Mouse (Mus musculus): ENCODE results near the gene Adh6a. TPM values are rescaled to one million over a fixed set of nuclear protein-coding genes. Genes with fewer than 3 reads are reported as not detected.

Gene Adh6a
- not detected in 2 replicates for polyA plus RNA-seq (2014; fragmentation: Nextera tagmentation; extraction: Ambion mirVana)

GRCm38 (mm10) chr3:138312965-138313364, at the start of gene Adh6a:
TSS of gene Adh6a (plus strand) at chr3:138313286.
- 86% methylated on average over 5 of the region's 5 CpGs for WGBS
- H3K27me3 ChIP-seq (ENCODE audit: control insufficient read depth, insufficient read depth, low read length): no peaks in the 10 kb centered on the region
- H3K4me1 ChIP-seq (ENCODE audit: control insufficient read depth, insufficient read depth, low read length): no peaks in the 10 kb centered on the region
- no peaks in the 10 kb centered on the region for H3K36me3 ChIP-seq (ENCODE audit: control insufficient read depth, insufficient read depth, low read length)
- no peak within 1 kb of the TSS for H3K4me3 ChIP-seq (ENCODE audit: low read depth, low read length)
- H3K4me2 ChIP-seq (replicated peaks; ENCODE audit: low read depth, low read length): no peak within 1 kb of the TSS
- H3K9ac ChIP-seq (replicated peaks; ENCODE audit: low read depth, low read length): no peak within 1 kb of the TSS
- H3K9me3 ChIP-seq (ENCODE audit: control insufficient read depth, low read depth, low read length): no peaks in the 10 kb centered on the region
- no peak within 1 kb of the TSS for H3K27ac ChIP-seq (ENCODE audit: low read length)
- ATAC-seq (ENCODE audit: insufficient number of reproducible peaks, insufficient read depth, low FRiP score, low read depth): no peak

DNA sequence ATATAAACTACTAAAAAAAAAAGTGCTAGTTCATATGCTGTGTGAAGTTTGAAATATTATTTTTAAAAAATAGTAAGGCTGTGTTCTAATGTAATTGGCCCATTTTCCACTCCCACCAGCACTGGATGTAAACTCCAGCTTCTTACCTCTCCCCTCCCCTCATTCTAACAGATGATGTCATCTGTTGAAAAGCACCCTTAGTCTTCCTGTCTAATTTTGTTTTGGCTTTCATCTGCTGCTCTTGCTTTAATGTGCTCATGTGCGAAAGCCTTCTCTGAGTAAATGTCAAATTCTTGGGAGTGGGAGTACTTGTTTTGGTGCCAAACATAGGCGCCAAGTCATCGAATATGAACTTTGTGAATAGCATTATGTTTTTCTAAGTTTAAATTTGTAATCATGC, 48.4 kb upstream of the Adh6a start:
- no peaks in the 10 kb centered on the region for H3K9me3 ChIP-seq (ENCODE audit: control insufficient read depth, low read depth, low read length)
- no peak overlapping the region for H3K4me3 ChIP-seq (ENCODE audit: low read depth, low read length)
- H3K36me3 ChIP-seq (ENCODE audit: control insufficient read depth, insufficient read depth, low read length): no peaks in the 10 kb centered on the region
- H3K4me2 ChIP-seq (replicated peaks; ENCODE audit: low read depth, low read length): no peak overlapping the region
- 0 out of 2 replicates have a peak, but pooled peaks cover 3% of the 10 kb centered on the region for H3K4me1 ChIP-seq (ENCODE audit: control insufficient read depth, insufficient read depth, low read length)
- no peak overlapping the region for H3K27ac ChIP-seq (ENCODE audit: low read length)
- ATAC-seq (ENCODE audit: insufficient number of reproducible peaks, insufficient read depth, low FRiP score, low read depth): no peak
- no peak overlapping the region for H3K9ac ChIP-seq (replicated peaks; ENCODE audit: low read depth, low read length)
- WGBS: 51% methylated on average over 3 of the region's 3 CpGs
- H3K27me3 ChIP-seq (ENCODE audit: control insufficient read depth, insufficient read depth, low read length): no peaks in the 10 kb centered on the region

- ATAC-seq (ENCODE audit: insufficient number of reproducible peaks, insufficient read depth, low FRiP score, low read depth): no peak
- Histone ChIP-seq H3K27ac (ENCODE audit: low read length) (no peak overlapping the region), H3K9ac (replicated peaks; ENCODE audit: low read depth, low read length) (no peak overlapping the region), H3K9me3 (ENCODE audit: control insufficient read depth, low read depth, low read length) (no peaks in the 10 kb centered on the region), H3K4me3 (ENCODE audit: low read depth, low read length) (no peak overlapping the region), H3K27me3 (ENCODE audit: control insufficient read depth, insufficient read depth, low read length) (no peaks in the 10 kb centered on the region), H3K36me3 (ENCODE audit: control insufficient read depth, insufficient read depth, low read length) (no peaks in the 10 kb centered on the region), H3K4me1 (ENCODE audit: control insufficient read depth, insufficient read depth, low read length) (no peaks in the 10 kb centered on the region), H3K4me2 (replicated peaks; ENCODE audit: low read depth, low read length) (no peak overlapping the region)
- 21% methylated on average over 1 of the region's 1 CpGs for WGBS
Measured at GRCm38 (mm10) chr3:138270507-138270906, 42.6 kb upstream of the Adh6a start.

DNA sequence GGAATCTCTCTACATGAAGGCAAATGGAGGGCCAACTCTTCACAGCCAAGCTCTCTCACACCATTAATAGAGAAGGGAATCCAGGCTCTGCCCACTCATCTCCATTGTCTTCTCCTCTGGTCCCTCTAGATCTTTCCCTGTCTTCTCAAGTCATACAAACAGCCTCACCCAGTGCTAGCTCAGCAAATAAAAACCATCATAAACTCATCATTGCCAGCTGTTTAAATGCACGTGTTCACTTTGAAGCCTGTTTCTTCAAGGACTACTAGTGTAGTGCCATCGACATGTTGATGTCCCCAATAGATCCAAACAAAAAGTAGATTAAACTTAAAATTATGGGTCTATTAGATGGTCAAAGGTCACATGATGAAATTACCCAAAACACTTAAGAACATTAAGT, 41.8 kb upstream of the Adh6a start:
- ATAC-seq (ENCODE audit: insufficient number of reproducible peaks, insufficient read depth, low FRiP score, low read depth): no peak
- Histone ChIP-seq H3K9me3 (ENCODE audit: control insufficient read depth, low read depth, low read length) (no peaks in the 10 kb centered on the region), H3K27me3 (ENCODE audit: control insufficient read depth, insufficient read depth, low read length) (no peaks in the 10 kb centered on the region), H3K9ac (replicated peaks; ENCODE audit: low read depth, low read length) (no peak overlapping the region), H3K4me3 (ENCODE audit: low read depth, low read length) (no peak overlapping the region), H3K4me2 (replicated peaks; ENCODE audit: low read depth, low read length) (no peak overlapping the region), H3K4me1 (ENCODE audit: control insufficient read depth, insufficient read depth, low read length) (no peaks in the 10 kb centered on the region), H3K27ac (ENCODE audit: low read length) (no peak overlapping the region), H3K36me3 (ENCODE audit: control insufficient read depth, insufficient read depth, low read length) (no peaks in the 10 kb centered on the region)
- 89% methylated on average over 2 of the region's 2 CpGs for WGBS

DNA sequence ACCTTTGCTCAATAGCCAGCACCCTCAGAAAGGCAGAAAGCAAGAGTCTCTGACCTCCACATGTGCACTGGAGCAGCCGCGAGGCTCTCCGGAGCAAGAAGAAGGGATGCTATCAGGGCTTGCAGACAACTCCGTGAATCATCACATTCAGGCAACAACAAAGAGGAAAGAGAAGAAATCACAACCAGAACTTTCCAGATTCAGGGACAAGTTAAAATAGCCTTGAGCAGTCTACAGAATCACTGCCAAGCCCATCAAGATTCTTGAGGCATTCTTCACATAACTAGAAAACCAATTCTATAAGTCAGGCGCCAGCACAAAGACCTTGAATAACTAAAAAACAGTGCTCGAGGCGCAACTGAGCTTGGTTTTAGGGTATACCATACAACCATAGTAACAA, 40.0 kb upstream of the Adh6a start:
- Histone ChIP-seq H3K27me3 (ENCODE audit: control insufficient read depth, insufficient read depth, low read length) (no peaks in the 10 kb centered on the region), H3K27ac (ENCODE audit: low read length) (no peak overlapping the region), H3K36me3 (ENCODE audit: control insufficient read depth, insufficient read depth, low read length) (no peaks in the 10 kb centered on the region), H3K9me3 (ENCODE audit: control insufficient read depth, low read depth, low read length) (no peaks in the 10 kb centered on the region), H3K9ac (replicated peaks; ENCODE audit: low read depth, low read length) (no peak overlapping the region), H3K4me2 (replicated peaks; ENCODE audit: low read depth, low read length) (no peak overlapping the region), H3K4me1 (ENCODE audit: control insufficient read depth, insufficient read depth, low read length) (no peaks in the 10 kb centered on the region), H3K4me3 (ENCODE audit: low read depth, low read length) (no peak overlapping the region)
- 87% methylated on average over 7 of the region's 7 CpGs for WGBS
- no peak for ATAC-seq (ENCODE audit: insufficient number of reproducible peaks, insufficient read depth, low FRiP score, low read depth)

GRCm38 (mm10) chr3:138275100-138275499, 38.0 kb upstream of the Adh6a start:
- Histone ChIP-seq H3K4me3 (ENCODE audit: low read depth, low read length) (no peak overlapping the region), H3K9ac (replicated peaks; ENCODE audit: low read depth, low read length) (no peak overlapping the region), H3K27ac (ENCODE audit: low read length) (no peak overlapping the region), H3K4me2 (replicated peaks; ENCODE audit: low read depth, low read length) (no peak overlapping the region), H3K4me1 (ENCODE audit: control insufficient read depth, insufficient read depth, low read length) (no peaks in the 10 kb centered on the region), H3K9me3 (ENCODE audit: control insufficient read depth, low read depth, low read length) (no peaks in the 10 kb centered on the region), H3K36me3 (ENCODE audit: control insufficient read depth, insufficient read depth, low read length) (no peaks in the 10 kb centered on the region), H3K27me3 (ENCODE audit: control insufficient read depth, insufficient read depth, low read length) (no peaks in the 10 kb centered on the region)
- ATAC-seq (ENCODE audit: insufficient number of reproducible peaks, insufficient read depth, low FRiP score, low read depth): no peak
- WGBS: 46% methylated on average over 3 of the region's 3 CpGs

DNA sequence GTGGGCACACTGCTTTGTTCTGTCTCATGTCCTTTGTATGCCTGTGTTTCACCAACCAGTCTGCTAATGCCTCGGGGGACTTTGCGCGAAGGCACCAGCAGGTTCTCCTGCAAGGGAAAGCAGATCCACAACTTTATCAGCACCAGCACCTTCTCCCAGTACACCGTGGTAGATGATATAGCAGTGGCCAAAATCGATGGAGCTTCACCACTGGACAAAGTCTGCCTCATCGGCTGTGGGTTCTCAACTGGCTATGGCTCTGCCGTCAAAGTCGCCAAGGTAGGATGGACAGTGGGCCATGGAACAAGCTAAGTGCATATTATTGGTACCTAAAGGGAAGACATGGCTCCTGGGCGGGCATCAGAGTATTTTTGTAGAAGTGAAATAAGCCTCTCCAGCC, 30.5 kb upstream of the Adh6a start:
- no peak for ATAC-seq (ENCODE audit: insufficient number of reproducible peaks, insufficient read depth, low FRiP score, low read depth)
- Histone ChIP-seq H3K4me3 (ENCODE audit: low read depth, low read length) (no peak overlapping the region), H3K4me1 (ENCODE audit: control insufficient read depth, insufficient read depth, low read length) (no peaks in the 10 kb centered on the region), H3K36me3 (ENCODE audit: control insufficient read depth, insufficient read depth, low read length) (no peaks in the 10 kb centered on the region), H3K9ac (replicated peaks; ENCODE audit: low read depth, low read length) (no peak overlapping the region), H3K9me3 (ENCODE audit: control insufficient read depth, low read depth, low read length) (no peaks in the 10 kb centered on the region), H3K27ac (ENCODE audit: low read length) (no peak overlapping the region), H3K27me3 (ENCODE audit: control insufficient read depth, insufficient read depth, low read length) (no peaks in the 10 kb centered on the region), H3K4me2 (replicated peaks; ENCODE audit: low read depth, low read length) (no peak overlapping the region)
- WGBS: 93% methylated on average over 9 of the region's 9 CpGs

DNA sequence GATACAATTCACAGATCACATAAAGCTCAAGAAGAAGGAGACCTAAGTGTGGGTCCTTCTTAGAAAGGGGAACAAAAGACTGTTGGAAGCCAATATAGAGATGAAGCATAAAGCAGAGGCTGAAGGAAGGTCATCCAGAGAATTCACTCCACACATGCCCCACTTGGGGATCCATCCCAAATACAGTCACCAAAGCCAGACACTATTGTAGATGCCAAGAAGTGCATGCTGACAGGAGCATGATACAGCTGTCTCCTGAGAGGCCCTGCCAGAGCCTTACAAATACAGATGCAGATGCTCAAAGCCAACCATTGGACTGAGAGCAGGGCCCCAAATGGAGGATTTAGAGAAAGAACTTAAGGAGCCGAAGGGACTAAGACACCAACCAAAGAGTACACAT, 29.3 kb upstream of the Adh6a start:
- H3K27me3 ChIP-seq (ENCODE audit: control insufficient read depth, insufficient read depth, low read length): no peaks in the 10 kb centered on the region
- no peak overlapping the region for H3K27ac ChIP-seq (ENCODE audit: low read length)

DNA sequence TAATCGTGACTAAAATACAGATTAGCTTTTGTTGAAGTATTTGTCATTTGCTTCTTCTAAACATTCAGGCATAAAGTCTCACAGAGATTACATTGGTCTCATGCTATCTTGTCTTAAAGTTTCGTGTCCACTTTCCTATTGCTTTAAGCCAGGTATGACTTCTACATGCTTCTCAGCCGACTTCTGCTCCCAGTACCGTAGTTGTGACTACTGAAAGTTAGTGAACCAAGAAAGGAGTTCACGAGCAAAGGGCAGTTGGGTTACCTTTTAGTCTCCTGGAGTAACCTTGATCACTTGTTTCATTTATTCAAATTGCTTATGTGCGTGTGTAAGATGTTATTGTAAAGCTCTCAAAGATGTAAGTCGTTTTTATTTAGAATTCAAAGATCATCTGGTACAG, 27.1 kb upstream of the Adh6a start:
- 88% methylated on average over 7 of the region's 7 CpGs for WGBS
- H3K9ac ChIP-seq (replicated peaks; ENCODE audit: low read depth, low read length): no peak overlapping the region
- no peak overlapping the region for H3K4me2 ChIP-seq (replicated peaks; ENCODE audit: low read depth, low read length)
- no peaks in the 10 kb centered on the region for H3K4me1 ChIP-seq (ENCODE audit: control insufficient read depth, insufficient read depth, low read length)
- no peak for ATAC-seq (ENCODE audit: insufficient number of reproducible peaks, insufficient read depth, low FRiP score, low read depth)
- no peaks in the 10 kb centered on the region for H3K36me3 ChIP-seq (ENCODE audit: control insufficient read depth, insufficient read depth, low read length)
- H3K27me3 ChIP-seq (ENCODE audit: control insufficient read depth, insufficient read depth, low read length): no peaks in the 10 kb centered on the region
- H3K9me3 ChIP-seq (ENCODE audit: control insufficient read depth, low read depth, low read length): no peaks in the 10 kb centered on the region
- no peak overlapping the region for H3K27ac ChIP-seq (ENCODE audit: low read length)
- no peak overlapping the region for H3K4me3 ChIP-seq (ENCODE audit: low read depth, low read length)

More for the DNA sequence above, 29.3 kb upstream of the Adh6a start:
- 81% methylated on average over 1 of the region's 1 CpGs for WGBS
- no peak for ATAC-seq (ENCODE audit: insufficient number of reproducible peaks, insufficient read depth, low FRiP score, low read depth)
- H3K4me1 ChIP-seq (ENCODE audit: control insufficient read depth, insufficient read depth, low read length): no peaks in the 10 kb centered on the region
- H3K36me3 ChIP-seq (ENCODE audit: control insufficient read depth, insufficient read depth, low read length): no peaks in the 10 kb centered on the region
- H3K9me3 ChIP-seq (ENCODE audit: control insufficient read depth, low read depth, low read length): no peaks in the 10 kb centered on the region
- H3K9ac ChIP-seq (replicated peaks; ENCODE audit: low read depth, low read length): no peak overlapping the region
- no peak overlapping the region for H3K4me3 ChIP-seq (ENCODE audit: low read depth, low read length)
- no peak overlapping the region for H3K4me2 ChIP-seq (replicated peaks; ENCODE audit: low read depth, low read length)
